Mouse (Mus musculus): Measurements from ENCODE around the gene Vps72.
"Not testable (repeated sequence)": the region's sequence is repeated elsewhere in the genome, so short reads cannot be mapped to it uniquely, and the experiment has no call there.

Gene Vps72

GRCm38 (mm10) chr3:95133680-95134101 is 22.9 kb downstream of the Vps72 start, which contains the start of the genes Scnm1 and Lysmd1:
Gene Scnm1 (minus strand): TSS chr3:95134011.
Gene Lysmd1 (plus strand): TSS chr3:95134088.
- DNase-seq (ENCODE audit: extremely low spot score, low spot score) = peak; percentile 86

- not testable (repeated sequence) for DNase-seq (ENCODE audit: extremely low spot score, low spot score)
Observed at GRCm38 (mm10) chr3:95134133-95134532, 23.3 kb downstream of the Vps72 start.

- no peak for DNase-seq (ENCODE audit: extremely low spot score, low spot score)
Observed at GRCm38 (mm10) chr3:95135023-95135422, 24.2 kb downstream of the Vps72 start.

- DNase-seq (ENCODE audit: extremely low spot score, low spot score) = no peak
Observed at GRCm38 (mm10) chr3:95135433-95136052, 24.7 kb downstream of the Vps72 start.

GRCm38 (mm10) chr3:95136336-95136735 is 25.5 kb downstream of the Vps72 start:
- DNase-seq (ENCODE audit: extremely low spot score, low spot score) = no peak

- DNase-seq (ENCODE audit: extremely low spot score, low spot score) = no peak
Observed at GRCm38 (mm10) chr3:95139586-95140288, 28.9 kb downstream of the Vps72 start.

- no peak for DNase-seq (ENCODE audit: extremely low spot score, low spot score)
Observed at GRCm38 (mm10) chr3:95140289-95140595, 29.4 kb downstream of the Vps72 start.

- DNase-seq (ENCODE audit: extremely low spot score, low spot score) = no peak
Observed at GRCm38 (mm10) chr3:95140795-95141194, 30.0 kb downstream of the Vps72 start.

- no peak for DNase-seq (ENCODE audit: extremely low spot score, low spot score)
Observed at GRCm38 (mm10) chr3:95141474-95141873, 30.7 kb downstream of the Vps72 start.

- DNase-seq (ENCODE audit: extremely low spot score, low spot score) = no peak
Observed at GRCm38 (mm10) chr3:95141952-95142616, 31.3 kb downstream of the Vps72 start, which contains the start of gene Tnfaip8l2. Gene Tnfaip8l2 (minus strand): TSS chr3:95142360.

- peak; percentile 85 for DNase-seq (ENCODE audit: extremely low spot score, low spot score)
Observed at GRCm38 (mm10) chr3:95142617-95143011, 31.8 kb downstream of the Vps72 start.

GRCm38 (mm10) chr3:95147924-95148323 is 37.1 kb downstream of the Vps72 start:
- no peak for DNase-seq (ENCODE audit: extremely low spot score, low spot score)

- no peak for DNase-seq (ENCODE audit: extremely low spot score, low spot score)
Observed at GRCm38 (mm10) chr3:95153874-95154273, 43.1 kb downstream of the Vps72 start.

- no peak for DNase-seq (ENCODE audit: extremely low spot score, low spot score)
Observed at GRCm38 (mm10) chr3:95159511-95159986, 48.7 kb downstream of the Vps72 start.

- DNase-seq (ENCODE audit: extremely low spot score, low spot score) = peak; percentile 86
Observed at GRCm38 (mm10) chr3:95159987-95160963, 49.5 kb downstream of the Vps72 start, which contains the start of gene Sema6c. Gene Sema6c (plus strand): TSS chr3:95160457.

GRCm38 (mm10) chr3:95161041-95161551 is 50.3 kb downstream of the Vps72 start:
- DNase-seq (ENCODE audit: extremely low spot score, low spot score) = peak; percentile 60

- DNase-seq (ENCODE audit: extremely low spot score, low spot score) = no peak
Observed at GRCm38 (mm10) chr3:95161618-95162344, 51.0 kb downstream of the Vps72 start.

- DNase-seq (ENCODE audit: extremely low spot score, low spot score) = no peak
Observed at GRCm38 (mm10) chr3:95162345-95162628, 51.5 kb downstream of the Vps72 start.

GRCm38 (mm10) chr3:95163419-95164255 is 52.8 kb downstream of the Vps72 start:
- no peak for DNase-seq (ENCODE audit: extremely low spot score, low spot score)

- no peak for DNase-seq (ENCODE audit: extremely low spot score, low spot score)
Observed at GRCm38 (mm10) chr3:95164256-95164550, 53.4 kb downstream of the Vps72 start.
